Mouse (Mus musculus): ENCODE data around the gene Tmem199. TPM values are rescaled to one million over a fixed set of nuclear protein-coding genes. Genes with fewer than 3 reads are reported as not detected.
"Not testable (repeated sequence)": the region's sequence is repeated elsewhere in the genome, so short reads cannot be mapped to it uniquely, and the experiment has no call there.

The Tmem199 gene
- total and polyA plus RNA-seq, 2 experiments from 2014 or later = 48.2 to 92.4 TPM

DNA sequence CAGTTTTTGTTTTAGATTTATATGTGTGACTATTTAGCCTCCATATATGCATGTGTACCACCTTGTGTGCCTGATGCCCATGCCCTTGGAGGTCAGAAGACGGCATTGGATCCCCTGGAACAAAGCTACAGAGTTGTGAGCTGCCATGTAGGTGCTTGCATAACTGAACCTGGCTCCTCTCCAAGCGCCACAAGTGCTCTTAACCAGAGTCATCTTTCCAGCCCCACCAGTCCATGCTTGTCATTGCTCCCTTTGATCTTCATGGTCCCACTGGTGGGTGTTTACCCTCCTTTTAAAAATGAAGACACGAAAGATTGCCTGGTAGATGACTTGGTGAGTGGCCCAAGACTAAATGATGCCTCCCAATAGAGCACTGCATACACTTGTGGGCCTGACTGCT lies 28.4 kb upstream of the Tmem199 start:
- Histone ChIP-seq H3K27ac (ENCODE audit: low read depth, low read length) (no peak overlapping the region), H3K4me3 (ENCODE audit: low read depth, low read length) (no peak overlapping the region), H3K36me3 (ENCODE audit: insufficient read depth, low read length) (peaks cover 35% of the 10 kb centered on the region), H3K27me3 (ENCODE audit: insufficient read depth, low read length) (no peaks in the 10 kb centered on the region), H3K4me2 (ENCODE audit: low read depth, low read length, poor library complexity, severe bottlenecking) (no peak overlapping the region), H3K9ac (replicated peaks; ENCODE audit: low read length, poor library complexity, severe bottlenecking) (no peak overlapping the region), H3K4me1 (ENCODE audit: insufficient read depth, low read length) (peaks cover 7% of the 10 kb centered on the region; the same call in 1 of the 2 replicates), H3K9me3 (ENCODE audit: low read length) (no peaks in the 10 kb centered on the region)
- no peak for TF ChIP-seq CTCF (IDR thresholded peaks at IDR 0.05)
- 86% methylated on average over 3 of the region's 3 CpGs for WGBS
- ATAC-seq (ENCODE audit: low FRiP score) (no peak), DNase-seq (ENCODE audit: low spot score) (no peak)

GRCm38 (mm10) chr11:78536690-78537084 lies 24.7 kb upstream of the Tmem199 start:
- H3K4me3 ChIP-seq (ENCODE audit: low read depth, low read length) = peak overlapping the region; percentile 65
- no peaks in the 10 kb centered on the region for H3K9me3 ChIP-seq (ENCODE audit: low read length)
- peaks cover 22% of the 10 kb centered on the region for H3K36me3 ChIP-seq (ENCODE audit: insufficient read depth, low read length)
- peak overlapping the region; percentile 81 for H3K27ac ChIP-seq (ENCODE audit: low read depth, low read length)
- peak overlapping the region; percentile 63 for H3K4me2 ChIP-seq (ENCODE audit: low read depth, low read length, poor library complexity, severe bottlenecking)
- peaks cover 13% of the 10 kb centered on the region; the same call in 1 of the 2 replicates for H3K4me1 ChIP-seq (ENCODE audit: insufficient read depth, low read length)
- no peak for TF ChIP-seq CTCF (IDR thresholded peaks at IDR 0.05)
- 2% methylated on average over 14 of the region's 14 CpGs for WGBS
- DNase-seq (ENCODE audit: low spot score) (no peak), ATAC-seq (ENCODE audit: low FRiP score) (peak; percentile 12; the same call in 1 of the 2 replicates)
- H3K9ac ChIP-seq (replicated peaks; ENCODE audit: low read length, poor library complexity, severe bottlenecking) = peak overlapping the region; percentile 71
- no peaks in the 10 kb centered on the region for H3K27me3 ChIP-seq (ENCODE audit: insufficient read depth, low read length)

GRCm38 (mm10) chr11:78536080-78536689 lies 24.2 kb upstream of the Tmem199 start, which contains the start of the genes Tnfaip1 and Ift20:
Gene Tnfaip1, minus strand, starts transcription at chr11:78536332.
Gene Ift20, plus strand, starts transcription at chr11:78536361.
- H3K4me1 ChIP-seq (ENCODE audit: insufficient read depth, low read length) = peaks cover 13% of the 10 kb centered on the region; the same call in 1 of the 2 replicates
- H3K27me3 ChIP-seq (ENCODE audit: insufficient read depth, low read length) = no peaks in the 10 kb centered on the region
- WGBS = under 1% methylated on average over 52 of the region's 52 CpGs
- H3K36me3 ChIP-seq (ENCODE audit: insufficient read depth, low read length) = peaks cover 22% of the 10 kb centered on the region
- H3K9ac ChIP-seq (replicated peaks; ENCODE audit: low read length, poor library complexity, severe bottlenecking) = peak within 1 kb of the TSS; percentile 71
- peak; percentile 16; the same call in 1 of the 2 replicates for TF ChIP-seq CTCF (IDR thresholded peaks at IDR 0.05)
- H3K27ac ChIP-seq (ENCODE audit: low read depth, low read length) = peak within 1 kb of the TSS; percentile 86
- peak; percentile 100 for DNase-seq (ENCODE audit: low spot score)
- peak; percentile 96 for ATAC-seq (ENCODE audit: low FRiP score)
- peak within 1 kb of the TSS; percentile 76 for H3K4me2 ChIP-seq (ENCODE audit: low read depth, low read length, poor library complexity, severe bottlenecking)
- H3K9me3 ChIP-seq (ENCODE audit: low read length) = no peaks in the 10 kb centered on the region
- peak within 1 kb of the TSS; percentile 65 for H3K4me3 ChIP-seq (ENCODE audit: low read depth, low read length)

GRCm38 (mm10) chr11:78535376-78536079 lies 23.6 kb upstream of the Tmem199 start:
- ATAC-seq (ENCODE audit: low FRiP score) (peak; percentile 66), DNase-seq (ENCODE audit: low spot score) (peak; percentile 49)

GRCm38 (mm10) chr11:78534516-78534915 lies 22.5 kb upstream of the Tmem199 start:
- TF ChIP-seq CTCF (IDR thresholded peaks at IDR 0.05) = peak; percentile 27; the same call in 1 of the 2 replicates
- no peak for ATAC-seq (ENCODE audit: low FRiP score)
- 93% methylated on average over 4 of the region's 4 CpGs for WGBS
- peaks cover 18% of the 10 kb centered on the region for H3K36me3 ChIP-seq (ENCODE audit: insufficient read depth, low read length)
- H3K4me1 ChIP-seq (ENCODE audit: insufficient read depth, low read length) = peaks cover 13% of the 10 kb centered on the region; the same call in 1 of the 2 replicates
- no peak overlapping the region for H3K9ac ChIP-seq (replicated peaks; ENCODE audit: low read length, poor library complexity, severe bottlenecking)
- H3K27me3 ChIP-seq (ENCODE audit: insufficient read depth, low read length) = no peaks in the 10 kb centered on the region
- no peak overlapping the region for H3K27ac ChIP-seq (ENCODE audit: low read depth, low read length)
- peak overlapping the region; percentile 76 for H3K4me2 ChIP-seq (ENCODE audit: low read depth, low read length, poor library complexity, severe bottlenecking)
- peak overlapping the region; percentile 65; the same call in 1 of the 2 replicates for H3K4me3 ChIP-seq (ENCODE audit: low read depth, low read length)
- H3K9me3 ChIP-seq (ENCODE audit: low read length) = no peaks in the 10 kb centered on the region
- no peak for DNase-seq (ENCODE audit: low spot score)

More at GRCm38 (mm10) chr11:78535376-78536079, 23.6 kb upstream of the Tmem199 start:
- Histone ChIP-seq H3K9ac (replicated peaks; ENCODE audit: low read length, poor library complexity, severe bottlenecking) (peak overlapping the region; percentile 69), H3K27ac (ENCODE audit: low read depth, low read length) (peak overlapping the region; percentile 86), H3K9me3 (ENCODE audit: low read length) (no peaks in the 10 kb centered on the region), H3K4me3 (ENCODE audit: low read depth, low read length) (peak overlapping the region; percentile 65), H3K27me3 (ENCODE audit: insufficient read depth, low read length) (no peaks in the 10 kb centered on the region), H3K4me1 (ENCODE audit: insufficient read depth, low read length) (peaks cover 13% of the 10 kb centered on the region; the same call in 1 of the 2 replicates), H3K36me3 (ENCODE audit: insufficient read depth, low read length) (peaks cover 16% of the 10 kb centered on the region), H3K4me2 (ENCODE audit: low read depth, low read length, poor library complexity, severe bottlenecking) (peak overlapping the region; percentile 76)
- WGBS = under 1% methylated on average over 23 of the region's 23 CpGs
- no peak for TF ChIP-seq CTCF (IDR thresholded peaks at IDR 0.05)

- DNase-seq (ENCODE audit: low spot score); H3K4me2 ChIP-seq (ENCODE audit: low read depth, low read length, poor library complexity, severe bottlenecking); H3K27me3 ChIP-seq (ENCODE audit: insufficient read depth, low read length); H3K27ac ChIP-seq (ENCODE audit: low read depth, low read length); H3K9ac ChIP-seq (replicated peaks; ENCODE audit: low read length, poor library complexity, severe bottlenecking); ATAC-seq (ENCODE audit: low FRiP score); H3K4me3 ChIP-seq (ENCODE audit: low read depth, low read length); H3K9me3 ChIP-seq (ENCODE audit: low read length); H3K4me1 ChIP-seq (ENCODE audit: insufficient read depth, low read length): not testable (repeated sequence)
- H3K36me3 ChIP-seq (ENCODE audit: insufficient read depth, low read length) = peaks cover 34% of the 10 kb centered on the region
- WGBS = 92% methylated on average over 10 of the region's 10 CpGs
Measured at GRCm38 (mm10) chr11:78531515-78531914, 19.5 kb upstream of the Tmem199 start.
